Mouse (Mus musculus): Measurements from ENCODE around the gene Tmem248. TPM values are rescaled to one million over a fixed set of nuclear protein-coding genes. Genes with fewer than 3 reads are reported as not detected.

The Tmem248 gene
- polyA plus RNA-seq, 2 experiments from 2014 or later, result 10.7 to 15.0 TPM

- ATAC-seq, result no peak
Observed at GRCm38 (mm10) chr5:130257303-130257702, 40.4 kb downstream of the Tmem248 start.

GRCm38 (mm10) chr5:130263454-130263853 is 46.6 kb downstream of the Tmem248 start:
- no peak for ATAC-seq

GRCm38 (mm10) chr5:130264433-130265005 is 47.6 kb downstream of the Tmem248 start:
- no peak for ATAC-seq

- ATAC-seq, result no peak
Observed at GRCm38 (mm10) chr5:130266651-130267050, 49.8 kb downstream of the Tmem248 start.

GRCm38 (mm10) chr5:130267316-130267715 is 50.4 kb downstream of the Tmem248 start:
- peak; percentile 54 for ATAC-seq

GRCm38 (mm10) chr5:130268976-130269375 is 52.1 kb downstream of the Tmem248 start:
- no peak for ATAC-seq

- ATAC-seq, result no peak
Observed at GRCm38 (mm10) chr5:130272344-130272743, 55.5 kb downstream of the Tmem248 start.

- no peak for ATAC-seq
Observed at GRCm38 (mm10) chr5:130273046-130273445, 56.2 kb downstream of the Tmem248 start.

- peak; percentile 54 for ATAC-seq
Observed at GRCm38 (mm10) chr5:130275509-130275908, 58.6 kb downstream of the Tmem248 start.

- no peak for ATAC-seq
Observed at GRCm38 (mm10) chr5:130278011-130278472, 61.2 kb downstream of the Tmem248 start.

GRCm38 (mm10) chr5:130283079-130283732 is 66.3 kb downstream of the Tmem248 start:
- ATAC-seq, result no peak

GRCm38 (mm10) chr5:130288106-130288505 is 71.2 kb downstream of the Tmem248 start:
- ATAC-seq, result no peak

- ATAC-seq, result no peak
Observed at GRCm38 (mm10) chr5:130290242-130290641, 73.4 kb downstream of the Tmem248 start.

- no peak for ATAC-seq
Observed at GRCm38 (mm10) chr5:130290775-130291174, 73.9 kb downstream of the Tmem248 start.

GRCm38 (mm10) chr5:130292976-130293375 is 76.1 kb downstream of the Tmem248 start:
- ATAC-seq, result no peak

Other genes starting within 250 kb of the Tmem248 start
- gene Gusb, start 214.0 kb upstream of the Tmem248 start, polyA plus RNA-seq (2017; shearing (Covaris generic)), result 10 to 100 TPM; 49.4 to 60.6 TPM
- 100 to 1,000 TPM; 102 to 103 TPM for gene Asl, start 187.8 kb upstream of the Tmem248 start, polyA plus RNA-seq (2017; shearing (Covaris generic))
- 10 to 100 TPM; 60.0 to 75.7 TPM for gene Crcp, start 187.8 kb upstream of the Tmem248 start, polyA plus RNA-seq (2017; shearing (Covaris generic))
- 1 to 10 TPM; 1.8 to 3.6 TPM for gene Tpst1, start 143.8 kb upstream of the Tmem248 start, polyA plus RNA-seq (2017; shearing (Covaris generic))
- gene Kctd7, start 72.2 kb upstream of the Tmem248 start, polyA plus RNA-seq (2017; shearing (Covaris generic)), result 1 to 10 TPM; 2.2 to 2.8 TPM
- gene Rabgef1, start 45.3 kb upstream of the Tmem248 start, polyA plus RNA-seq (2017; shearing (Covaris generic)), result 10 to 100 TPM; 32.1 to 43.4 TPM
- gene Sbds, start 38.4 kb downstream of the Tmem248 start, polyA plus RNA-seq (2017; shearing (Covaris generic)), result 100 to 1,000 TPM; 124 to 164 TPM
- 10 to 100 TPM; 22.1 to 44.6 TPM for gene Tyw1, start 38.5 kb downstream of the Tmem248 start, polyA plus RNA-seq (2017; shearing (Covaris generic))
- not detected for gene Caln1, start 152.4 kb downstream of the Tmem248 start, polyA plus RNA-seq (2017; shearing (Covaris generic))
- gene A330070K13Rik, start 167.6 kb downstream of the Tmem248 start, polyA plus RNA-seq (2017; shearing (Covaris generic)), result not detected